Mouse (Mus musculus) midbrain, embryonic 12.5 days (tissue): Measurements from ENCODE around the gene Tmem17. TPM values are rescaled to one million over a fixed set of nuclear protein-coding genes. Genes with fewer than 3 reads are reported as not detected.

Experiments used
- ATAC-seq: fragments of 200-750 bp; cut with Nextera tagmentation; 2 replicates; pipeline ENCODE4 v1.8.0; 2017; ENCODE audit warnings: low read depth, moderate TSS enrichment, moderate library complexity; ENCODE audit not compliant: low FRiP score
- H3K27ac ChIP-seq: fragments of 300-500 bp; sonication (generic); replicated peaks from 2 replicates; pipeline ENCODE4 v1.5.1; 2016; ENCODE audit warnings: mild to moderate bottlenecking
- H3K27me3 ChIP-seq: fragments of 300-500 bp; sonication (generic); 2 replicates; pipeline ENCODE4 v1.6.1; 2016; ENCODE audit warnings: mild to moderate bottlenecking
- H3K36me3 ChIP-seq: fragments of 300-500 bp; sonication (generic); 2 replicates; pipeline ENCODE4 v1.6.1; 2016
- H3K4me1 ChIP-seq: fragments of 300-500 bp; sonication (generic); 2 replicates; pipeline ENCODE4 v1.6.1; 2016
- H3K4me2 ChIP-seq: fragments of 300-500 bp; sonication (generic); replicated peaks from 2 replicates; pipeline ENCODE4 v1.6.1; 2016; ENCODE audit warnings: mild to moderate bottlenecking, moderate library complexity
- H3K4me3 ChIP-seq: fragments of 300-500 bp; sonication (generic); 2 replicates; pipeline ENCODE4 v1.5.1; 2016; ENCODE audit warnings: mild to moderate bottlenecking
- H3K9ac ChIP-seq: fragments of 300-500 bp; sonication (generic); replicated peaks from 2 replicates; pipeline ENCODE4 v1.6.1; 2016; ENCODE audit warnings: mild to moderate bottlenecking, moderate library complexity
- H3K9me3 ChIP-seq: fragments of 300-500 bp; sonication (generic); 2 replicates; pipeline ENCODE4 v1.6.1; 2016; ENCODE audit warnings: mild to moderate bottlenecking
- WGBS: fragments of 180-500 bp; shearing (Covaris S2); methylation state at CpG from one replicate; pipeline ENCODE4 v1.1.7; 2016; 5-methylcytosine and 5-hydroxymethylcytosine counted together
- polyA plus RNA-seq: library from polyadenylated mRNA; unstranded; fragments of >200 nt; fragmentation: Nextera tagmentation; extraction: Ambion mirVana; gene quantifications from 2 replicates; pipeline ENCODE4 v1.2.1, GENCODE M21; 2016

Gene Tmem17
- polyA plus RNA-seq, 1 experiment from 2014 or later: 15.1 TPM

- H3K4me1 ChIP-seq: no peaks in the 10 kb centered on the region
- H3K27me3 ChIP-seq: no peaks in the 10 kb centered on the region
- no peak overlapping the region for H3K4me2 ChIP-seq
- no peak overlapping the region for H3K27ac ChIP-seq
- ATAC-seq: no peak
- no peak overlapping the region for H3K9ac ChIP-seq
- peaks cover 24% of the 10 kb centered on the region for H3K36me3 ChIP-seq
- no peak overlapping the region for H3K4me3 ChIP-seq
- H3K9me3 ChIP-seq: peaks cover 7% of the 10 kb centered on the region
- WGBS: 84% methylated on average over 6 of the region's 6 CpGs
Observed at GRCm38 (mm10) chr11:22518445-22518844, 6.6 kb downstream of the Tmem17 start.

GRCm38 (mm10) chr11:22520251-22520650 is 8.4 kb downstream of the Tmem17 start:
- Histone ChIP-seq H3K9ac (no peak overlapping the region), H3K9me3 (peaks cover 7% of the 10 kb centered on the region), H3K4me2 (no peak overlapping the region), H3K27me3 (no peaks in the 10 kb centered on the region), H3K36me3 (peaks cover 24% of the 10 kb centered on the region), H3K4me3 (no peak overlapping the region), H3K27ac (no peak overlapping the region), H3K4me1 (no peaks in the 10 kb centered on the region)
- 96% methylated on average over 4 of the region's 4 CpGs for WGBS
- no peak for ATAC-seq

GRCm38 (mm10) chr11:22524606-22525005 is 12.7 kb downstream of the Tmem17 start:
- H3K4me2 ChIP-seq: no peak overlapping the region
- H3K27me3 ChIP-seq: no peaks in the 10 kb centered on the region
- no peak for ATAC-seq
- H3K36me3 ChIP-seq: peaks cover 8% of the 10 kb centered on the region
- WGBS: 79% methylated on average over 1 of the region's 1 CpGs
- H3K27ac ChIP-seq: no peak overlapping the region
- H3K9me3 ChIP-seq: peaks cover 12% of the 10 kb centered on the region
- no peak overlapping the region for H3K9ac ChIP-seq
- H3K4me1 ChIP-seq: no peaks in the 10 kb centered on the region
- no peak overlapping the region for H3K4me3 ChIP-seq

- H3K36me3 ChIP-seq: no peaks in the 10 kb centered on the region
- no peak overlapping the region for H3K4me3 ChIP-seq
- ATAC-seq: no peak
- WGBS: 56% methylated on average over 1 of the region's 1 CpGs
- no peaks in the 10 kb centered on the region for H3K4me1 ChIP-seq
- no peaks in the 10 kb centered on the region for H3K27me3 ChIP-seq
- H3K9me3 ChIP-seq: no peaks in the 10 kb centered on the region
- no peak overlapping the region for H3K4me2 ChIP-seq
- H3K9ac ChIP-seq: no peak overlapping the region
- H3K27ac ChIP-seq: no peak overlapping the region
Observed at GRCm38 (mm10) chr11:22540600-22540999, 28.7 kb downstream of the Tmem17 start.

- H3K9ac ChIP-seq: no peak overlapping the region
- no peaks in the 10 kb centered on the region for H3K27me3 ChIP-seq
- peak overlapping the region; percentile 69 for H3K27ac ChIP-seq
- H3K4me3 ChIP-seq: no peak overlapping the region
- peaks cover 15% of the 10 kb centered on the region for H3K4me1 ChIP-seq
- no peaks in the 10 kb centered on the region for H3K36me3 ChIP-seq
- WGBS: 81% methylated on average over 1 of the region's 1 CpGs
- H3K4me2 ChIP-seq: no peak overlapping the region
- peak; percentile 53 for ATAC-seq
- no peaks in the 10 kb centered on the region for H3K9me3 ChIP-seq
Observed at GRCm38 (mm10) chr11:22560061-22560460, 48.2 kb downstream of the Tmem17 start.

- H3K36me3 ChIP-seq: no peaks in the 10 kb centered on the region
- H3K27ac ChIP-seq: peak overlapping the region; percentile 69
- H3K4me3 ChIP-seq: no peak overlapping the region
- peaks cover 15% of the 10 kb centered on the region for H3K4me1 ChIP-seq
- peak; percentile 82 for ATAC-seq
- no peaks in the 10 kb centered on the region for H3K9me3 ChIP-seq
- no peaks in the 10 kb centered on the region for H3K27me3 ChIP-seq
- WGBS: 33% methylated on average over 6 of the region's 6 CpGs
- no peak overlapping the region for H3K4me2 ChIP-seq
- no peak overlapping the region for H3K9ac ChIP-seq
Observed at GRCm38 (mm10) chr11:22560503-22561328, 48.8 kb downstream of the Tmem17 start.

- H3K9me3 ChIP-seq: no peaks in the 10 kb centered on the region
- H3K4me3 ChIP-seq: no peak overlapping the region
- H3K27me3 ChIP-seq: no peaks in the 10 kb centered on the region
- H3K36me3 ChIP-seq: no peaks in the 10 kb centered on the region
- ATAC-seq: peak; percentile 48
- peak overlapping the region; percentile 69 for H3K27ac ChIP-seq
- no peak overlapping the region for H3K9ac ChIP-seq
- H3K4me2 ChIP-seq: no peak overlapping the region
- 95% methylated on average over 4 of the region's 4 CpGs for WGBS
- peaks cover 15% of the 10 kb centered on the region for H3K4me1 ChIP-seq
Observed at GRCm38 (mm10) chr11:22561329-22561592, 49.4 kb downstream of the Tmem17 start.

GRCm38 (mm10) chr11:22563706-22564105 is 51.8 kb downstream of the Tmem17 start:
- Histone ChIP-seq H3K4me3 (no peak overlapping the region), H3K36me3 (no peaks in the 10 kb centered on the region), H3K4me2 (no peak overlapping the region), H3K27ac (no peak overlapping the region), H3K27me3 (no peaks in the 10 kb centered on the region), H3K9ac (no peak overlapping the region), H3K9me3 (no peaks in the 10 kb centered on the region), H3K4me1 (peaks cover 15% of the 10 kb centered on the region)
- no peak for ATAC-seq
- 76% methylated on average over 3 of the region's 3 CpGs for WGBS

GRCm38 (mm10) chr11:22564676-22565075 is 52.8 kb downstream of the Tmem17 start:
- ATAC-seq: no peak
- 89% methylated on average over 3 of the region's 3 CpGs for WGBS
- Histone ChIP-seq H3K4me1 (peaks cover 15% of the 10 kb centered on the region), H3K4me3 (no peak overlapping the region), H3K27ac (no peak overlapping the region), H3K27me3 (no peaks in the 10 kb centered on the region), H3K9me3 (no peaks in the 10 kb centered on the region), H3K36me3 (no peaks in the 10 kb centered on the region), H3K4me2 (no peak overlapping the region), H3K9ac (no peak overlapping the region)

Other genes with a start within 250 kb of the Tmem17 start
- gene Ehbp1, start 169.8 kb upstream of the Tmem17 start, polyA plus RNA-seq: 20.0 and 20.7 TPM in 2 replicates